Mouse (Mus musculus) olfactory bulb, adult 2 months (tissue): ENCODE measurements around the gene Hadha.

ENCODE experiments used
- CTCF ChIP-seq: fragments of 200-500 bp; IDR thresholded peaks from 2 replicates; pipeline ENCODE4 v1.5.1; 2012; ENCODE audit warnings: low read depth, mild to moderate bottlenecking, low read length, moderate library complexity; ENCODE audit not compliant: insufficient read depth
- POLR2A ChIP-seq: fragments of 200-500 bp; IDR thresholded peaks from 2 replicates; pipeline ENCODE4 v1.6.1; 2012; ENCODE audit warnings: mild to moderate bottlenecking, low read depth, low read length, moderate library complexity; ENCODE audit not compliant: insufficient read depth

DNA sequence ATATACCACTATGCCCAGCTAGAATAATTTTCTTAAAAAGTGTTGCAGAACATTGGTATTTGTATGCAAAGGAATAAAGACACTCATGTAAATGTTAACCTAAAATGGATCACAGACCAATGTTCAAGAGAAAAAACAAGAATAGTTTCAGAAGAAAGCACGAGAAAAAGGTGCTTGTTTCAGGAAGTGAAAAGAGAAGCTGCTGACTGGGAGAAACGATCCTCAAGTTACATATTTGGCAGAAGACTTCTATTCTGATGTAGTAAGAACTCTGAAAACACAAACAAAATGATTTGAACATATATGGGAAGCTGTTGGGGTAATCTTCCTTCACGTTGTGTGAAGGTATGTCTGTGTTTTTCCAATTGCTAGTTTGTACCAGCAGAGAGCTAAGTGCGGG is 16.8 kb downstream of the Hadha start:
- TF ChIP-seq CTCF (no peak), POLR2A (no peak)
